Mouse (Mus musculus): ENCODE results near the gene Olfr1415. TPM values are rescaled to one million over a fixed set of nuclear protein-coding genes. Genes with fewer than 3 reads are reported as not detected.

Olfr1415 gene
- polyA plus RNA-seq, 1 experiment: not detected

DNA sequence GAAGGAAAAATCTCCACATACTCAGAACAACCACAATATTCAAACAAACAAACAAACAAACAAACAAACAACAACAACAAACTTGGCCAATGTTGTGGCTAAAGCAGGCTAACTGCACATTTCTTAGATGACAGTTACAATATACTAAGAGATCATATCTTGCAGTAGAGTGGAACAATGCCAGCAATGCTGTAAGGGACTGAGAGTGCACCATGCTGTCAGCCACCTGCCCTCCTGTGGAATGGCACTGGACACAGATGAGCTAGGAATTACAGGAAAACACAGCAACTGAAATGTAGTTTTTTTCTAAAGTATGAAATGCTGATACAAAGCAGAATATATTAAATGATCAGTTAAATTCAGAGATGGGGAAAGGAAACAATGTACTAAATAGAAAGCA is 38.1 kb downstream of the Olfr1415 start:
- H3K27me3 ChIP-seq (ENCODE audit: control insufficient read depth, insufficient read depth, low read length): no peaks in the 10 kb centered on the region
- no peaks in the 10 kb centered on the region for H3K4me1 ChIP-seq (ENCODE audit: control insufficient read depth, insufficient read depth, insufficient read length, low read length)
- TF ChIP-seq POLR2A (IDR thresholded peaks at IDR 0.05; ENCODE audit: low read depth, low read length) (no peak), CTCF (IDR thresholded peaks at IDR 0.05; ENCODE audit: extremely low read depth, insufficient read length, insufficient replicate concordance, low read depth, low read length) (no peak)
- peaks cover 60% of the 10 kb centered on the region for H3K36me3 ChIP-seq (ENCODE audit: control insufficient read depth, insufficient read depth, low read length)
- H3K27ac ChIP-seq (ENCODE audit: insufficient read depth, low read depth, low read length): no peak overlapping the region
- H3K4me3 ChIP-seq (ENCODE audit: low read depth, low read length): no peak overlapping the region

DNA sequence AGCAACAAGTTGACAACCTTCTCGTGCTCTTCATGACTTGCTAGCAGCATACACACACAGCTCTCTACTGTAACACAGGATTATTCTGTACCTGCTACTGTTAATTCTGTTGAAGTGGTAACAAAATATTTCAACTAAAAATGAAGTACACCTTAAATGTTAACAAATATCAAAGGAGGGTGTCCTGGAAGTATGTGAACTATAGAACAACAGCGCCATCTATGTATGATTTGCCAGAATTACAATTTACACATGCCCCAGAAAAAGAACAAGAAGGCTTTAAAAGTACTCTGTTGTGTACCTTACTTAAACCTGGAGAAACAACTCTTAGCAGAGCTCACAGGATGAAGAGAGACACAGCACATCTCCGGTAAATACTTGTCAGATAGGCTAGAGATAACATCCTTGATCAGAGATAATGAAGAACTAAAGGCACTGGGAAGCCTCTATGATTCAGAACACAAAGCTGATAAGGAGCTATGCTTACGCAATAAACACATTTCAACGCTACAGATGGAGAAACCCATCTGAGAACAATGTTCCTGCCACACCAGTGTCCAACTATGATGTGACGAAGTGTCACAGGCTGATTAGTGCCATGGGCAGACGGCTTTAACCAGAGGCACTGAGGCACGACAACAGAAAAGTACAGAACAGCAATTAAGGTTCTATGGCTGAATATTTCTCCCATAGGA is 42.0 kb downstream of the Olfr1415 start:
- 59% methylated on average over 8 of the region's 8 CpGs for WGBS
- Histone ChIP-seq H3K4me1 (ENCODE audit: control insufficient read depth, insufficient read depth, insufficient read length, low read length) (no peaks in the 10 kb centered on the region), H3K27ac (ENCODE audit: insufficient read depth, low read depth, low read length) (no peak overlapping the region), H3K36me3 (ENCODE audit: control insufficient read depth, insufficient read depth, low read length) (peaks cover 60% of the 10 kb centered on the region), H3K27me3 (ENCODE audit: control insufficient read depth, insufficient read depth, low read length) (no peaks in the 10 kb centered on the region), H3K4me3 (ENCODE audit: low read depth, low read length) (no peak overlapping the region)
- TF ChIP-seq CTCF (IDR thresholded peaks at IDR 0.05; ENCODE audit: extremely low read depth, insufficient read length, insufficient replicate concordance, low read depth, low read length) (no peak), POLR2A (IDR thresholded peaks at IDR 0.05; ENCODE audit: low read depth, low read length) (no peak)

DNA sequence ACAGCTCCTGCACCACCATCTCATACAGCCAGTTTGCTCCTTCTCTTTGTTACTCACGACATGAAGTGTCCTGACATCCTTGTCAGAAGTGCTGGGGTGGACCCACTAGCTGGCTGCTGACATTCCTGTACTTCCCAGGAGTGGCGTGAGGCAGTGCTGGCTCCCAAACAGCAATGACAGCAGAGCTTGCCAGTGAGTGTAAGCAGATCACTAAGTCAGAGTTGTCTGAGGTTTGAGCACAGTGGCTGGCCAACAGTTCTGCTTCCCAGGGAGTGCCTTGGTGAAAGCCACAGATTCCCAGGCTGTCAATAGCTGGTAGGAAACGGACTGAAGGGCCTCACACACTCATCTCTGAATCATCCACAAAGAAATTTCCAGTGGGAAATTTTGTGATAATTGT is 47.6 kb downstream of the Olfr1415 start:
- H3K27me3 ChIP-seq (ENCODE audit: control insufficient read depth, insufficient read depth, low read length): no peaks in the 10 kb centered on the region
- H3K27ac ChIP-seq (ENCODE audit: insufficient read depth, low read depth, low read length): no peak overlapping the region
- TF ChIP-seq POLR2A (IDR thresholded peaks at IDR 0.05; ENCODE audit: low read depth, low read length) (no peak), CTCF (IDR thresholded peaks at IDR 0.05; ENCODE audit: extremely low read depth, insufficient read length, insufficient replicate concordance, low read depth, low read length) (no peak)
- H3K4me1 ChIP-seq (ENCODE audit: control insufficient read depth, insufficient read depth, insufficient read length, low read length): no peaks in the 10 kb centered on the region
- WGBS: 85% methylated on average over 3 of the region's 3 CpGs
- peaks cover 67% of the 10 kb centered on the region for H3K36me3 ChIP-seq (ENCODE audit: control insufficient read depth, insufficient read depth, low read length)
- no peak overlapping the region for H3K4me3 ChIP-seq (ENCODE audit: low read depth, low read length)

DNA sequence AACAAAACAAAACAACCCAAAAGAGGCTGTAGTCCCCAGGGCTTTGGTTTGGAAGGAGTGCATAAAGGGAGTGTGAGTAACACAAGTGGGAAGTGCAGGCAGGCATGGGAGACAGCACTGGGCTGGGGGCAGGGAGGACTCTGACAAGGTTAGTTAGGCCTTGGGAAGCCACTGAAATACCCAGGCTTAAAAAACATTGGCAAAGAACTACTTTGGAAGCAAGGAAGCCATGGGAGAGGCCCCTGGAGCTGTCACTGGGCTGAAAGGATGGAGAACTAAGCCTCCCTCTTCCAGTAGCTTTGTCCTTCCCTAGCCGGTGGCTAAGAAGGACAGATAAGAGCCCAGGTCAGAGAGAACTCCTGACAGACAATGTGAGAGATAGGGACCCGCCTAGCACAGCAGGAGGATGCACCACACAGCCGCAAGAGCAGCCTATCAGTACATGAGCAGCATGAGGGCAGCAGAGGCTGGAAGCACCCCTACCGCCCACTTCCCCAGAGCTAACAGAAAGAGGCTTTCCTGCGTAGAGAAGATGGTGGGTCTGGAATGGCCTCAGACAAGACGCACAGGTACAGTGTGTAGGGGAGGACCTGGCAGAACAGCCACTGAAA is 54.3 kb downstream of the Olfr1415 start:
- TF ChIP-seq CTCF (IDR thresholded peaks at IDR 0.05; ENCODE audit: extremely low read depth, insufficient read length, insufficient replicate concordance, low read depth, low read length) (no peak), POLR2A (IDR thresholded peaks at IDR 0.05; ENCODE audit: low read depth, low read length) (no peak)
- peaks cover 56% of the 10 kb centered on the region for H3K36me3 ChIP-seq (ENCODE audit: control insufficient read depth, insufficient read depth, low read length)
- WGBS: 86% methylated on average over 6 of the region's 6 CpGs

DNA sequence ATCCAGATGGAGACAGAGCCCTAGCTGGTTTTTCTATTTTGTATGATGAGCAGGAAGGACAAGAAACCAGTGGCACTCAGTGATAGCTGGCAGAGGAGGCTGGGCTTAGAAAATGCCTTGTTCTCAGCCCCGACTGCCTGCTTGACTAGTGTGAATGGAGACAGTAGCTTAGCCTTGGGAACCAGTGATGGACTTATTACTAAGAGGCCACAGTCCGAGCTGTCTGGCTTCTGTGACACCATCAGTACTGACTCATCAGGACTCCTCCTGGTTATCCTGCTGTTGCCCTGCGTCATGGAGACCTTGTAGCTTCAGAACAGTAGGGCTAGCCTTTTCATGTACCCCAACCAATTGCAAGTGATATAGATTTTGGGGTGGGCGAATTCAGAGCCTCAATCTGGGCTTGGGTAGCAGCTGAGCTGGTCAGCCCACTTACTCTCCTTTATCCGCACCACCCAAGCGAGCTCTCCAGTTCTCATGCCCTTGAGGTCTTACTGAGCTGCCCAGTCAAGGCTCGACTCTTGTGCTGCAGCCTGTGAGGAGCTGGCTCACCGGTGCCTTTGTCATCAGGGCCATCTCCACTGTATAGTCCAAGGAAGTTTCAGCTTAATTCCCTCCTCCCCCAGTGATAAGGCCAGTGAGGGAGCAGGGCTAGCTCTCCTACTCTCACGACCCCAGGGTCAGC is 55.7 kb downstream of the Olfr1415 start:
- H3K36me3 ChIP-seq (ENCODE audit: control insufficient read depth, insufficient read depth, low read length): peaks cover 51% of the 10 kb centered on the region
- no peaks in the 10 kb centered on the region for H3K4me1 ChIP-seq (ENCODE audit: control insufficient read depth, insufficient read depth, insufficient read length, low read length)
- H3K4me3 ChIP-seq (ENCODE audit: low read depth, low read length): no peak overlapping the region

More for the DNA sequence above, 54.3 kb downstream of the Olfr1415 start:
- Histone ChIP-seq H3K4me3 (ENCODE audit: low read depth, low read length) (no peak overlapping the region), H3K27me3 (ENCODE audit: control insufficient read depth, insufficient read depth, low read length) (no peaks in the 10 kb centered on the region), H3K27ac (ENCODE audit: insufficient read depth, low read depth, low read length) (no peak overlapping the region), H3K4me1 (ENCODE audit: control insufficient read depth, insufficient read depth, insufficient read length, low read length) (no peaks in the 10 kb centered on the region)

More for the DNA sequence above, 55.7 kb downstream of the Olfr1415 start:
- Histone ChIP-seq H3K27me3 (ENCODE audit: control insufficient read depth, insufficient read depth, low read length) (no peaks in the 10 kb centered on the region), H3K27ac (ENCODE audit: insufficient read depth, low read depth, low read length) (no peak overlapping the region)
- 91% methylated on average over 9 of the region's 9 CpGs for WGBS
- TF ChIP-seq CTCF (IDR thresholded peaks at IDR 0.05; ENCODE audit: extremely low read depth, insufficient read length, insufficient replicate concordance, low read depth, low read length) (no peak), POLR2A (IDR thresholded peaks at IDR 0.05; ENCODE audit: low read depth, low read length) (no peak)

Other genes with a start within 250 kb of the Olfr1415 start
- gene Ndufa10, start 22.2 kb downstream of the Olfr1415 start, polyA plus RNA-seq (2012; rRNA removed): 67.2 and 104 TPM in 2 replicates
- not detected in 2 replicates for gene Olfr1416, start 11.0 kb downstream of the Olfr1415 start, polyA plus RNA-seq (2012; rRNA removed)
- gene Olfr1414, start 22.6 kb upstream of the Olfr1415 start, polyA plus RNA-seq (2012; rRNA removed): not detected in 2 replicates
- not detected in 2 replicates for gene Olfr1413, start 75.2 kb upstream of the Olfr1415 start, polyA plus RNA-seq (2012; rRNA removed)
- not detected in 2 replicates for gene Olfr1412, start 89.7 kb upstream of the Olfr1415 start, polyA plus RNA-seq (2012; rRNA removed)
- not detected in 2 replicates for gene Olfr1411, start 98.3 kb upstream of the Olfr1415 start, polyA plus RNA-seq (2012; rRNA removed)
- not detected in 2 replicates for gene Olfr1410, start 109.7 kb upstream of the Olfr1415 start, polyA plus RNA-seq (2012; rRNA removed)
- not detected in 2 replicates for gene Olfr12, start 121.7 kb upstream of the Olfr1415 start, polyA plus RNA-seq (2012; rRNA removed)
- gene Cops9, start 145.9 kb upstream of the Olfr1415 start, polyA plus RNA-seq (2012; rRNA removed): 34.5 and 44.1 TPM in 2 replicates
- 0.20 TPM in 1 of 2 replicates, not detected in the other for gene Otos, start 152.7 kb upstream of the Olfr1415 start, polyA plus RNA-seq (2012; rRNA removed)

All from small intestine, adult 2 months (tissue).